Mouse (Mus musculus) stomach, embryonic 15.5 days (tissue): ENCODE data around the gene Ltbp4. TPM values are rescaled to one million over a fixed set of nuclear protein-coding genes. Genes with fewer than 3 reads are reported as not detected.

ENCODE experiments used
- ATAC-seq: fragments of 200-750 bp; cut with Nextera tagmentation; 2 replicates; pipeline ENCODE4 v1.8.0; 2017; ENCODE audit warnings: low read depth, moderate number of reproducible peaks, moderate TSS enrichment; ENCODE audit not compliant: insufficient read depth, low FRiP score
- H3K27ac ChIP-seq: fragments of 300-500 bp; sonication (generic); 2 replicates; pipeline ENCODE4 v1.5.1; 2015; ENCODE audit warnings: mild to moderate bottlenecking, inconsistent platforms
- H3K27me3 ChIP-seq: fragments of 300-500 bp; sonication (generic); replicated peaks from 2 replicates; pipeline ENCODE4 v1.6.1; 2015; ENCODE audit warnings: inconsistent platforms
- H3K36me3 ChIP-seq: fragments of 300-500 bp; sonication (generic); 2 replicates; pipeline ENCODE4 v1.6.1; 2015; ENCODE audit warnings: inconsistent platforms
- H3K4me1 ChIP-seq: fragments of 300-500 bp; sonication (generic); 2 replicates; pipeline ENCODE4 v1.6.1; 2015; ENCODE audit warnings: inconsistent platforms
- H3K4me2 ChIP-seq: fragments of 300-500 bp; sonication (generic); 2 replicates; pipeline ENCODE4 v1.6.1; 2015; ENCODE audit warnings: mild to moderate bottlenecking, inconsistent platforms
- H3K4me3 ChIP-seq: fragments of 300-500 bp; sonication (generic); replicated peaks from 2 replicates; pipeline ENCODE4 v1.5.1; 2015; ENCODE audit warnings: inconsistent platforms
- H3K9ac ChIP-seq: fragments of 300-500 bp; sonication (generic); 2 replicates; pipeline ENCODE4 v1.6.1; 2015; ENCODE audit warnings: inconsistent platforms
- H3K9me3 ChIP-seq: fragments of 300-500 bp; sonication (generic); 2 replicates; pipeline ENCODE4 v1.6.1; 2016; ENCODE audit warnings: inconsistent platforms
- WGBS: fragments of 180-500 bp; shearing (Covaris S2); methylation state at CpG from one replicate; pipeline ENCODE4 v1.1.7; 2015; 5-methylcytosine and 5-hydroxymethylcytosine counted together
- polyA plus RNA-seq: library from polyadenylated mRNA; unstranded; fragments of >200 nt; fragmentation: Nextera tagmentation; extraction: Ambion mirVana; gene quantifications from 2 replicates; pipeline ENCODE4 v1.2.1, GENCODE M21; 2015

Gene Ltbp4
- polyA plus RNA-seq, 1 experiment from 2014 or later, result 154 TPM

GRCm38 (mm10) chr7:27266515-27267128 lies 70.9 kb downstream of the Ltbp4 start:
- Histone ChIP-seq H3K4me1 (no peaks in the 10 kb centered on the region), H3K36me3 (peaks cover 59% of the 10 kb centered on the region), H3K9ac (no peak overlapping the region), H3K4me2 (no peak overlapping the region), H3K9me3 (no peaks in the 10 kb centered on the region), H3K27ac (no peak overlapping the region), H3K4me3 (no peak overlapping the region), H3K27me3 (no peaks in the 10 kb centered on the region)
- no peak for ATAC-seq
- WGBS, result 73% methylated on average over 20 of the region's 20 CpGs

DNA sequence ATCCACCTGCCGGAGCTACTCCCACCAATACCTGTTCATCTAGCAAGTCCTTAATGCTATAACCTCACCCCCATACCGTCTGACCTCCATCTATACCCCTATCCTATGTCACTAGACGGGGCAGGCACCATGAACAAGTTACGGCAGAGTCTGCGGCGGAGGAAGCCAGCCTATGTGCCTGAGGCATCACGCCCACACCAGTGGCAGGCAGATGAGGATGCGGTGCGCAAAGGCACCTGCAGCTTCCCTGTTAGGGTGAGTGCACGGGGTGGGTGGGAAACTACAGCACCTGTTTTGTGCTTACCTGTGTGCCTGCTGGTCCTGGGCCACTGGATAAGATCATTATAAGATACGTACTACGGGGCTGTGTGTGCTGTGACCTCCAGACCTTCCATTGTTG lies 72.7 kb downstream of the Ltbp4 start:
- 83% methylated on average over 12 of the region's 12 CpGs for WGBS
- H3K27ac ChIP-seq, result no peak overlapping the region
- no peaks in the 10 kb centered on the region for H3K9me3 ChIP-seq
- no peak overlapping the region for H3K4me2 ChIP-seq
- no peak for ATAC-seq
- peaks cover 5% of the 10 kb centered on the region; the same call in 1 of the 2 replicates for H3K4me1 ChIP-seq
- no peak overlapping the region for H3K4me3 ChIP-seq
- no peaks in the 10 kb centered on the region for H3K27me3 ChIP-seq
- peaks cover 50% of the 10 kb centered on the region for H3K36me3 ChIP-seq
- H3K9ac ChIP-seq, result no peak overlapping the region

- 75% methylated on average over 6 of the region's 6 CpGs for WGBS
- H3K9ac ChIP-seq, result no peak overlapping the region
- ATAC-seq, result no peak
Observed at GRCm38 (mm10) chr7:27261888-27262287, 75.6 kb downstream of the Ltbp4 start.

GRCm38 (mm10) chr7:27260856-27261255 lies 76.6 kb downstream of the Ltbp4 start:
- no peak overlapping the region for H3K9ac ChIP-seq
- no peaks in the 10 kb centered on the region for H3K27me3 ChIP-seq
- H3K4me1 ChIP-seq, result peaks cover 25% of the 10 kb centered on the region
- H3K27ac ChIP-seq, result no peak overlapping the region
- 78% methylated on average over 7 of the region's 7 CpGs for WGBS
- no peak overlapping the region for H3K4me3 ChIP-seq
- no peak for ATAC-seq
- H3K4me2 ChIP-seq, result no peak overlapping the region
- H3K9me3 ChIP-seq, result no peaks in the 10 kb centered on the region
- H3K36me3 ChIP-seq, result peaks cover 30% of the 10 kb centered on the region

More at GRCm38 (mm10) chr7:27261888-27262287, 75.6 kb downstream of the Ltbp4 start:
- peaks cover 30% of the 10 kb centered on the region for H3K36me3 ChIP-seq
- no peak overlapping the region for H3K4me2 ChIP-seq
- peaks cover 24% of the 10 kb centered on the region for H3K4me1 ChIP-seq
- H3K9me3 ChIP-seq, result no peaks in the 10 kb centered on the region
- H3K27me3 ChIP-seq, result no peaks in the 10 kb centered on the region
- H3K4me3 ChIP-seq, result no peak overlapping the region
- H3K27ac ChIP-seq, result no peak overlapping the region

- Histone ChIP-seq H3K9me3 (no peaks in the 10 kb centered on the region), H3K9ac (peak overlapping the region; percentile 85), H3K4me1 (peaks cover 25% of the 10 kb centered on the region), H3K4me3 (peak overlapping the region; percentile 74), H3K27ac (peak overlapping the region; percentile 81), H3K4me2 (peak overlapping the region; percentile 84), H3K27me3 (no peaks in the 10 kb centered on the region), H3K36me3 (peaks cover 21% of the 10 kb centered on the region)
- WGBS, result 28% methylated on average over 5 of the region's 5 CpGs
- no peak for ATAC-seq
Observed at GRCm38 (mm10) chr7:27259771-27260170, 77.7 kb downstream of the Ltbp4 start.

DNA sequence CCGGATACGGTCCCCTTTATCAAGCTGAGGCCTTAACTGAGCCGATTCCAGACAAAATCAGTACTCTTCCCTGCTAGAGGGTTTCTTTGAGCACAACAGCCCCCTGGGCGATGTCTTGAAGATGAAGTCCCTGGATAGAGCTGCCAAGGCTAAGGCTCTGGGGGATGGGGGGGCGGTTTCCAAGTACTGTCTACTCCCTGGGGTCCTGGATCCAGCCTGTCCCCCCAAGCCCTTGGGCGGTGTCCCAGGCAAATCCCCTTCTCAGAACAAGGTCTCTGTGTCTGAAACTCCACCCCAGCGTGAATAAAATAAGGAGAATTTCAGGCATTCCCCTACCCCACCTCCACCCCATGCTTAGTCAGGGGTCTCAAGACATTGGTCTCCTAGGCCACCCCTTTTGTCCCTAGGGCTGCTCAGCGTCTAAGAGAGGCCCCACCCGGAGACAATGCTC lies 78.2 kb downstream of the Ltbp4 start:
- Histone ChIP-seq H3K36me3 (peaks cover 18% of the 10 kb centered on the region), H3K27me3 (no peaks in the 10 kb centered on the region), H3K4me2 (peak overlapping the region; percentile 84), H3K27ac (peak overlapping the region; percentile 81), H3K4me3 (peak overlapping the region; percentile 74), H3K9ac (peak overlapping the region; percentile 85), H3K4me1 (peaks cover 25% of the 10 kb centered on the region), H3K9me3 (no peaks in the 10 kb centered on the region)
- ATAC-seq, result no peak
- 6% methylated on average over 9 of the region's 9 CpGs for WGBS

DNA sequence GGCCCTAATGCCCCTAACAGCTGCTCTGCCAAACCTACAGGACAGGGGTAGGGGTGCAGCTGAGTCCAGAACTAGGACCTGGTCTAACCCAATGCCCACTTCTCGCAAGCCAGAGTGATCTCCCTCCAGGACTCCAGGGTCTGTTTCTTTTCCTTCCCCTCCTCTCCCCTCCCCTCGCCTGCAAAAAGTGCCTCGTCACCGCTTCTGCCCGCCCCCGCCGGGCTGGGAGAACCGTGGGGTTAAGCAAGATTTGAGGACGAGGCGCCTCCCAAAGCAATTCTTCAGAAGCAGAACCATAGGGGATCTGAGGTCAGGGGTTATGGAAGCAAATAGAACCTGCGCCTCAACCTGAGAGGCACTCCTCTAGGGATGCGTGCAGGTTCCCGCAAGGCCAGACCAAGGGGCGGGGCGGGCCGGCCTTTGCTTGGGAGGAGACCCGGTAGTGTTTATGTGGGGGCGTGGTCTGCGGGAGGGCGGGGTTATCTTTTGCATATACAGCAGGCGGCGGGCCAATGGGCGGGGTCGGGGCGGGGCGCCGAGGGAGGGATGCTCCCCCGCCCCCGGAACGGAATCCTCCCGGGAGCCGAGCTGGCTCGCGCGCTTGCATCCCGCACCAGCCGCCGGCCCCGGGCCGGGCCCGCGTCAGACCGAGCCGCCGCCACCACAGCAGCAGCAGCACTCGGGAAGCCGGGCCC lies 79.1 kb downstream of the Ltbp4 start, which contains the start of gene Numbl:
Gene Numbl, plus strand, starts transcription at position 229 of the 695 bp plus-strand sequence.
- Histone ChIP-seq H3K9ac (peak within 1 kb of the TSS; percentile 85), H3K4me3 (peak within 1 kb of the TSS; percentile 74), H3K27ac (peak within 1 kb of the TSS; percentile 81), H3K36me3 (peaks cover 18% of the 10 kb centered on the region), H3K4me1 (peaks cover 25% of the 10 kb centered on the region), H3K27me3 (no peaks in the 10 kb centered on the region), H3K9me3 (no peaks in the 10 kb centered on the region), H3K4me2 (peak within 1 kb of the TSS; percentile 84)
- ATAC-seq, result peak; percentile 78
- WGBS, result 1% methylated on average over 46 of the region's 47 CpGs

- Histone ChIP-seq H3K27me3 (no peaks in the 10 kb centered on the region), H3K9ac (no peak overlapping the region), H3K27ac (peak overlapping the region; percentile 81), H3K4me2 (peak overlapping the region; percentile 84), H3K4me3 (peak overlapping the region; percentile 74), H3K36me3 (peaks cover 13% of the 10 kb centered on the region; the same call in 1 of the 2 replicates), H3K9me3 (no peaks in the 10 kb centered on the region), H3K4me1 (peaks cover 25% of the 10 kb centered on the region)
- WGBS, result 5% methylated on average over 5 of the region's 6 CpGs
- no peak; the same call in 1 of the 2 replicates for ATAC-seq
Observed at GRCm38 (mm10) chr7:27257852-27258204, 79.7 kb downstream of the Ltbp4 start.

GRCm38 (mm10) chr7:27257046-27257851 lies 80.2 kb downstream of the Ltbp4 start:
- 0 out of 2 replicates have a peak, but pooled peaks have one; percentile 1 for ATAC-seq
- peak overlapping the region; percentile 81 for H3K27ac ChIP-seq
- H3K4me1 ChIP-seq, result peaks cover 25% of the 10 kb centered on the region
- H3K9me3 ChIP-seq, result no peaks in the 10 kb centered on the region
- H3K36me3 ChIP-seq, result 0 out of 2 replicates have a peak, but pooled peaks cover 8% of the 10 kb centered on the region
- no peak overlapping the region for H3K9ac ChIP-seq
- 37% methylated on average over 27 of the region's 27 CpGs for WGBS
- H3K4me3 ChIP-seq, result peak overlapping the region; percentile 74
- H3K4me2 ChIP-seq, result peak overlapping the region; percentile 84
- no peaks in the 10 kb centered on the region for H3K27me3 ChIP-seq

- no peak for ATAC-seq
- whole genome bisulfite sequencing, result 66% methylated on average over 3 of the region's 3 CpGs
- H3K4me2 ChIP-seq, result no peak overlapping the region
- no peak overlapping the region for H3K9ac ChIP-seq
- H3K27ac ChIP-seq, result no peak overlapping the region
- H3K4me3 ChIP-seq, result no peak overlapping the region
- H3K4me1 ChIP-seq, result peaks cover 25% of the 10 kb centered on the region
- 0 out of 2 replicates have a peak, but pooled peaks cover 3% of the 10 kb centered on the region for H3K36me3 ChIP-seq
- H3K9me3 ChIP-seq, result no peaks in the 10 kb centered on the region
- no peaks in the 10 kb centered on the region for H3K27me3 ChIP-seq
Observed at GRCm38 (mm10) chr7:27255721-27256120, 81.8 kb downstream of the Ltbp4 start.
